Mouse (Mus musculus) retina, embryonic 14.5 days (tissue): Measurements from ENCODE around the gene Armcx5.
"Not testable (repeated sequence)": the region's sequence is repeated elsewhere in the genome, so short reads cannot be mapped to it uniquely, and the experiment has no call there.

ENCODE experiments used
- DNase-seq: peaks from one replicate; pipeline ENCODE4 v3.0.0-alpha.2; 2015; ENCODE audit warnings: low spot score

The Armcx5 gene

DNA sequence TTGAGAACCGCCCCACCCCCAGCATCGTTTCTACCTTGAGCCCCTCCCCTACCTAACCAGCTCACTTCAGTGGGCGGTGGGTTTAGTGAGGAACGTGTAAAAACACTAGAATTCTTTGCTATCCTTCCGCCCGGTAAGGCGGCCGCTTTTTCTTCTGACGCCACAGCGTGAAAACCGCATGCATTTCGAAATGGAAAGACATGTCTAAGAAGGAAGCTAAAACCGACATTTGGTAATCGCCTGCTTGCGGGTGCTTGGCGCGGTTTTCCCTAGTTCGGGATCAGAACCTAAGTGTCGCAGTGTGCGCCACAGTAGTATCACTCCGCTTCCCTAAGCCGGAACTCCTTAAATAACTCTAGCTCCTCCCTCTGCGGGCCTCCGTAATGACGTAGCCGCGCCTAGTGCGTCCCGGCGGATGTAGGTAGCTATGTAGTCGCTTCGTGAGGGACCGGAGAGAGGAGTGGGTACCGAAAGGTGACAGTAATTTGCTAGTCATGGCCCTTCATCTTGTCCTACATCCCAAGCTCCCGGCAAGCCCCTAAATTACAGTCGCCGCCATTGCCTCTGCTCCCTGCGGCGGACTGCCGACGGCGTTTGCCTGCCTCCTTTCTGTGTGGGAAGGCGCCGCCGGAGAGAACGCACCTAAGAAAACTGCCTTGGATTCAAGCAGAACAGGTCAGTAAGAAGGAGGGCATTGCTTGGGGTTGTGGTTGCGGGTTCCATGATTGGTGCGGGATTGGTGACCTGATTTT lies at the start of gene Armcx5, which contains the start of gene Gprasp1:
Gene Armcx5 (plus strand): TSS at position 430 of the 752 bp plus-strand sequence.
Gene Gprasp1 (plus strand): TSS at position 430 of the 752 bp plus-strand sequence.
- DNase-seq = peak; percentile 89

DNA sequence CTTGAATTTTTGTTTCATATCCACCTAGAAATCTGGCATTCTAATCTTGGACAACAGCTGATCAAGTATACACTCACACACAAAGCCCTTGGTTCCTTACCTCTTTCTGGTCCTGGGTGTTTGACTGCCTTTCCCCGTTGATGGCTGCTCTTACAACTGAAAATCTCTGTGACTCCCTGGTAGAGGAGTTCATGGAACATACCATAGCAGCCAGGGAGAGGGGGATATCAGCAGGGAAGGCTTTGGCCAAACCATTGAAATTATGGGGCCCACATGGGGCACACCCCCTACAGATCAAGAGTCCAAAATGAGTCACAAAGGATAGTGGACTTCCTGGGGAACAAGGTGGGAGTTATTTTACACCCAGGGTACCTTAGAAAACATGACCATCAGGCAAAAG lies 48.9 kb upstream of the Armcx5 start, which contains the start of gene Tcp11x2:
Gene Tcp11x2 (minus strand): TSS at position 158 of the 400 bp plus-strand sequence.
- no peak for DNase-seq

DNA sequence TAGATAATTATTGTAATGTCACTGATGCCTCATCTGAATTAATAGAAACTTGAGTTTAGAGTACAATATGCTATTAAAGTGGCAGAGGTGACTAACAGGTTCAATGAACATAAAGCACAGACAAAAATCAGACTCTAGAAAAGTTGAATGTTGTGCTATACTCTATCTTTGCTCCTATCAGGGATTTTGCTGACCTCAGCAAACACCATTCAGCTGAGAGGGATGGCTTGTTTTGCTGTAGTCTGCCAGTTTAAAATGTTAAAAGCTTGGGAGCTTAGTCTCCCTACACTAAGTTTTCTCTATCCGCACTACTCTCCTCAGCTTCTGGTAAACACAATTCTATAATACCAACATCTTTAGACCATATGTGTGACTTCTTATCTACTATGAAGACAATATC lies 39.4 kb upstream of the Armcx5 start:
- DNase-seq = no peak

DNA sequence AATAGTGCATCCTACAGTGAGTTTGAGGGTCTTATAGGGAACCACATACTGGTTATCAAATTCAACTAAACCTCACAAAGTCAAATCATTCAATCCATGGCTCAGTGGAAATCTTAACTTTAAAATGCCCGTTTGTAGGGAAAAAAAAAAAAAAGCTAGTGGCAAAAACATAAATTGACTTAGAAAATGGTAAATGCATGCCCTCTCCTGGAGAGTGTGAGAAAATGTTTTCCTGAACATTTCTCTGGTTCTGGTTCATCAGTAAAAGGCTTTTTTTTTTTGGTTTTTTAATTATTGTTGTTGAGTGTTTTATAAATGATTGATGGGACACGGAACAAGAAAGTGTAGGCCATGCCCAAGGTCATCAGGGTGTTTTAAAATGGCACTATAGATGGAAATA lies 38.2 kb upstream of the Armcx5 start:
- DNase-seq = no peak

DNA sequence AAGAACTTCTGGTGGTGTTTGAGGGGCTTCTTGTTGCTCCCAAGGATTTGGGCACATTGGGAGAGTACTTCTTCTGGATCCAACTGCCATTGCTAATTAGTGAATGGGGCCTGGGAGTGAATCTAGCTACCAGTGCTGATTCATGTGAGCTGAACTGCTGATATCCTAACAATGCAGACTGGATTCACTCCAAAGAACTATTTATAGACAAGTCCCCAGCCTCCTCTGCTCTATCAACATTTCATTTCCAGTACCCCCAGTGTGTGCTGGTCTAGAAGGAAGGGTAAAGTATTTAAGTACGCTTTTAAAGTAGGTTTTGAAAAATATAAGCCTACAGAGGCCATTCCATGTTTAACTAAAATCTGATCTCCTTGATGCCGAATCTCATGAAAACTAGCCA lies 29.7 kb upstream of the Armcx5 start:
- no peak for DNase-seq

DNA sequence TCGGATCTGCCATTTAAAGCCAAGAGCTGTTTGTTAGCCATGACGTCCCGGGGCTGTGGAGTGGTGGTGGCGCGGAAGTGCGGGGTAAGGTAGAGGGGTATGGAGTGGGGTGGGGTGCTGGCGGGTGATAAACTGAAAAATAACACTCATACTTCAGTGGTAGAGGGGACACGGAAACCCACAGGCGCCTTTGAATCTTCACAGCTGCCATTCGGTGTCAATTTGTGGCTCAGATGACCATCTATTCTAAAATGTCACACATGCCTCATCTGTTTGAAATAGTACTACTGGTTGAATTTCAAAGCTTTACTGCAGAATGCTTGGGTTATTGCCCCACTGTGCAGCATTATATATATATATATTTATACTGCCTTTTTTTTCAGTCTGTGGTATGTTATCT lies 17.4 kb upstream of the Armcx5 start, which contains the start of gene Tmsb15a:
Gene Tmsb15a (minus strand): TSS at position 101 of the 400 bp plus-strand sequence.
- no peak for DNase-seq

DNA sequence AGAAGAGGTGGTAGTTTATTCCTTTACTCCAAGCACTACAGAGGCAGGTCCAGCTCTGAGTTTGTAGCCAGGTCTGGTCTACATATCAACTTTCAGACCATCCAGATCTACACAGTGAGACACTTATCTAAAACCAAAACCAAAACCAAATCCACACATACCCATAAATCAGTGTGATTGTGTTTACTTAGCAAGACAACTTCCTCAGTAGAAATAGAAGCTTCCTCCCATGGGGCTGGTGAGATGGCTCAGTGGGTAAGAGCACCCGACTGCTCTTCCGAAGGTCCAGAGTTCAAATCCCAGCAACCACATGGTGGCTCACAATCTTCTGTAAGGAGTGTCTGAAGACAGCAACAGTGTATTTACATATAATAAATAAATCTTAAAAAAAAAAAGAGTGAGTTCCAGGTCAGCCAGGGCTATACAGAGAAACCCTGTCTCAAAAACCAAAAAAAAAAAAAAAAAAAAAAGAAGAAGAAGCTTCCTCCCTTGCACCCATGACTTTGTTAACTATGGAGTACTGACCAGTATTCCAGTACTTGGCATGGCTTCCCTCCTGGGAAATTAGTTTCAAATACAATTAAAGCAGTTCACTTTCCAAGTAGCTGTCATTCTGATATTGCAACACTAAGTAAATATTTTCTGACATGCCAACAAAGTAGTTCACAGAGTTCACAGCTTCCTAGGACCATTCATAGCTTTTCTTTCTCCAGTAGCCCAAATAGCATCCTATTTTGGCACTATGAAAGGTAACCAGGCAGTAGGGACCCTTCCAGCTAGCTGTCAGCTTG lies 3.6 kb upstream of the Armcx5 start:
- DNase-seq = no peak

DNA sequence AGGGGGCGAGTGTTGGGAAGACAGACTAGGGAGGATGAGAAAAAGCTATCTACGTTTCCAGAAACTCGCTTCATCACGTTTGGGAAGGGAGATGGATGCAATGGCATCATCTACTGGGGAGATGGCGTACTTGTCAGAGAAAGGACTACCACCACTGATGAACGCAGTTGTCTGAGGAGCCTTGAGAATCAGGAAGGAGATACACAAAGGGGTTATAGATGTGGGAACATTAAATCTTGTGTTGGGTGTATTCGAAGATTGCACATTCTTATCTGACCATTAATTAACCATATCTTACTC lies 473 bp downstream of the Armcx5 start:
- DNase-seq = no peak

DNA sequence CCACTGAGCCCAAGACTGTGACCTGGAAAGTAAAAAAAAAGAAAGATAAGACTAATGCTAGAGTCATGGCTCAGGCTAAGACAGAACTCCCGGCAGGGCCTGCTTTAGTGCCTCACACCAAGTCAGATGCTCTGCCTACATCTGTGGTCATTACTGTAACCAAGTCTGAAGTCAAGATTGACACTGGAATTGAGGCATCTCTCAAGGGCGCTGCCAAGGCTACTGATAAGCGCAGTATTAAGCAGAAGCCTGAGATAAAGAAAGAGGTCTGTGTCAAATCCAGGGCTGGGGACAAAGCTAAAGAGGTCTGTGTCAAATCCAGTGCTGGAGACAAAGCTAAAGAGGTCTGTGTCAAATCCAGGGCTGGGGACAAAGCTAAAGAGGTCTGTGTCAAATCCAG lies 2.8 kb downstream of the Armcx5 start:
- not testable (repeated sequence) for DNase-seq

DNA sequence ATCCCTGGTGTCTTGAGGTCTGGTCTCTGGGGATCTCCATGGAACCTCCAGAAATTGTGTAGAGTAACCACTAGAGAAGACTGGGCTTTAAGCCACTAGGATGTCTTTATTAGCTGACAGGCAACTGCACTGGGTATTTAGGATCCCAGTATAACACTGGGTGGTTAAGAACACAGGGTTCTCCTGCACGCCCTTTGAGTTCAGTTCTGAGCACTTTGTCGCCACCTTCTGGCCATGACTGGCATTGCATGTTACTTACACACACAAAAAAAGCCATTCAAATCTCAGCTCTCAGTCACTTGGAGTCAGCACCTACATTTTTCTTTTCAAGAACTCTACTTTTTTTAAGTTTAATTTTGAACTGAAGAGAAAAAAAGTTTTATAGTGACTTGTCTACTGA lies 10.3 kb downstream of the Armcx5 start:
- DNase-seq = peak; percentile 81

DNA sequence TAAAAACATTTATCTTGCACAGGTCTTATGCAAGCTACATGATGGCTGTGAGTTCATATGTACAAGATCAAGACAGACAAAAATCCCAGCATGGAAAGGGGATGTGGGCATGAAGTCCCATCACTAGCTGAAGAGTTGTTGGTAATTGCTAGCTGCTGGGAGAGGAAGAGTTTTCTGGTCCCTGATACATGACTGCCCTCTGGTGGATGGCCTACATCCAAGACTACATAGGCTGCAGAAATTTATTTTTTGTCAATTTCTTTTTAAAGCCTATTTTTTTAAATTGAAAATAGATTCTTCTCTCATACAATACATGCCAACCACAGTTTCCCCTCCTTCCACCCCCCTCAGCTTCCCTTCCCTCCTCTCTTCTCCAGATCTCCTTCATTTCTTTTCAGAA lies 19.2 kb downstream of the Armcx5 start:
- peak; percentile 61 for DNase-seq

DNA sequence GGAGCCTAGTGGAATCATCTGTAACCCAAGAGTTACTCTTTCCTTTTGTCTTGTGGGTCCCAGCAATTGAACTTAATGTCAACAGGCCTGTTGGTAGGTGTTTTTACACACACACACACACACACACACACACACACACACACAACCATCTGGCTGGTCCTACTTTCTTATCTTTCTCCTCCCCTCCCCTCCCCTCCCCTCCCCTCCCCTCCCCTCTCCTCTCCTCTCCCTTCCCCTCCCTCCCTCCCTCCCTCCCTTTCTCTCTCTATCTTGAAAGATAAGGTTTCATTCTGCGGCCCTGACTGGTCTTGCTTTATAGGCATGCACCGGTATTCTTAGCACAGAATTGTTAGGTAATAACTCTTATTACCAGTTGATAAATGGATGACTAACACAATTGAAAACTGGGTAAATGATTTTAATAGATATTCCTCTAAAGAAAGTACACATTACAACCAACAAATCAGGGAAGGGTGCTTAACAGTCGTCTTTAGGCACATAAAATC lies 25.6 kb downstream of the Armcx5 start:
- no peak for DNase-seq

DNA sequence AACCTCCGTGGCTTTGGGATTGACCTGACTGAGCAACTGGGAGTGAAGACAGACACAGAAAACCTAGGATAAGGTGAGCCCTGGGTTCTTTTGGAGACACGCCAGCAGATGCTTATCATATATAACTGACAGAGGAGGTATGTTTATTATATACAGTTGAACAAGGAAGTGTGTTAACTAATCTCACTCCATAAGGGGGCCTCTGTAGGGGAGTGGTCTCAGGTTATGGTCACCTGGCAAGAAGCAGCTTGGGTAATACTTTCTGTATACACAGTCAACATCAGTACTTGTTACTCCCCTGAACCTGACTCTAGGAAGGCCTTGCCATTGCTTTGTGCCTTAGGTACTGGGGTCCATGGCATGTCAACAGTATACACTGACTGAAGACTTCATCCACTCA lies 26.0 kb downstream of the Armcx5 start:
- DNase-seq = no peak

DNA sequence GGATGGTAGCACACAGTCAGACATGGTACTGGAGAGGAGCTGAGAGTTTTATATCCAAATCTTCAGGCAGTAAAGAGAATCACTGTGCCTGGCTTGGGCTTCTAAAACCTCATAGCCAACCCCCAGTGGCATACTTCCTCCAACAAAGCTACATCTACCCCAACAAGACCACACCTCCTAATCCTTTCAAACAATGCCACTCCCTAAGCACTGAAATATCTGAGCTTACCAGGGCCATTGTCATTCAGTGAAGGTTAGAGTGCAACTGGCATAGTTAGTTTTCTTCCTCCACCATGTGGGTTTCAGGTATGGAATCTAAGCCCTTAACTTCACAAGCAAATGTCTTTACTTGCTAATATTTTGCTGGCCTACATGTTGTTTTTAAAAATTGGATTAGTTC lies 49.0 kb downstream of the Armcx5 start:
- DNase-seq = no peak

DNA sequence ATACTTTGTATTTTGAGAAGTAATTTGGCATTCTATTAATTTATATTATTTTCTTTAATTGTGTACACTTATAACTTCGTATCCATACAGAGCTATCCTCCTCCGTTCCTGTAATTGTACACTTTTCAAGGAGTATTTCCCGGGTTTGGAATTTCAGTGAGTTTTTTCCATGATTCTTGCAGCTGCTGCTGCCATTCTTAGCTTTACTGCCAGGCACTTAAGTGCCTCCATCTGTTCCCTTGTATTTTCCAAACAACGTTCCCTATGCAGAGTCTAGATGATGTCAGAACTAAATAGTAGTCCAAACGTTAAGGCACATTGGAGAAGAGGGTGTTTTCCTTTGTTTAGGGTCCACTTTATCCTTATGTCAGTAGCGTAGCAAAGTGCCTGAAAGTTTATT lies 49.8 kb downstream of the Armcx5 start:
- no peak for DNase-seq

DNA sequence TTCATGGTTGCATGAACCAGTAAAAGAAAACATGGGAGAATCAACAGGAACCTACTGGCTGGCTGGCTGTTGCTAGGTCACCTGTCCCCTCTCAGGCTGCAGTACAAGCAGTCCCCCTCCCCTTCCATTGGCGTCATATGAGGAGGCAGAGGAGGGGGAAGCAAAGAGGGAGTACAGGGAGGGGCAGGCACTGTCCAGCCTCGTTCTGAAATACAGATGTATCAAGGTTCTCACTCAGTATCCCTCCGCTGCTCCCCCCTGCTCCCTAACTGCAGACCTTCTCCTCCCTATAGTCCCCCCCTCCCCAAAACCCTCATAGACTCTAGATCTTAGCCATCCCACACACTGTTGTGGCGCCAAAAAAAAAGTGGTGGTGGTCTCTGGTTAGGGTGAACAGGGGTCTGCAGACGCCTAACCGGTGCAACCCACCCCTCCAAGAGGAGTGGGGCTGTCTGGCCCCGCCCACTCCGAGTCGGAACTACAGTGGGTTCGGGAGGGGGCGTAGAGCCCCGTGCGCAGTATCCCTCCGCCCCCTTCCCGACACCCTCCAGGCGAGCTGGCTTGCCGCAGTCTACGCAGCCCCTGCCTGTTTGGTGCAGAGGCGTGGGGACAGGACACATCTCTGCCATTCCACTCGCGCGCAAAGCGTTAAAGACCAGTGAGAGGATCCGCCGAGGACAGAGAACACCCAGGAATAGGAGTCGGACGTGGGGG lies 53.2 kb downstream of the Armcx5 start:
- peak; percentile 70 for DNase-seq

DNA sequence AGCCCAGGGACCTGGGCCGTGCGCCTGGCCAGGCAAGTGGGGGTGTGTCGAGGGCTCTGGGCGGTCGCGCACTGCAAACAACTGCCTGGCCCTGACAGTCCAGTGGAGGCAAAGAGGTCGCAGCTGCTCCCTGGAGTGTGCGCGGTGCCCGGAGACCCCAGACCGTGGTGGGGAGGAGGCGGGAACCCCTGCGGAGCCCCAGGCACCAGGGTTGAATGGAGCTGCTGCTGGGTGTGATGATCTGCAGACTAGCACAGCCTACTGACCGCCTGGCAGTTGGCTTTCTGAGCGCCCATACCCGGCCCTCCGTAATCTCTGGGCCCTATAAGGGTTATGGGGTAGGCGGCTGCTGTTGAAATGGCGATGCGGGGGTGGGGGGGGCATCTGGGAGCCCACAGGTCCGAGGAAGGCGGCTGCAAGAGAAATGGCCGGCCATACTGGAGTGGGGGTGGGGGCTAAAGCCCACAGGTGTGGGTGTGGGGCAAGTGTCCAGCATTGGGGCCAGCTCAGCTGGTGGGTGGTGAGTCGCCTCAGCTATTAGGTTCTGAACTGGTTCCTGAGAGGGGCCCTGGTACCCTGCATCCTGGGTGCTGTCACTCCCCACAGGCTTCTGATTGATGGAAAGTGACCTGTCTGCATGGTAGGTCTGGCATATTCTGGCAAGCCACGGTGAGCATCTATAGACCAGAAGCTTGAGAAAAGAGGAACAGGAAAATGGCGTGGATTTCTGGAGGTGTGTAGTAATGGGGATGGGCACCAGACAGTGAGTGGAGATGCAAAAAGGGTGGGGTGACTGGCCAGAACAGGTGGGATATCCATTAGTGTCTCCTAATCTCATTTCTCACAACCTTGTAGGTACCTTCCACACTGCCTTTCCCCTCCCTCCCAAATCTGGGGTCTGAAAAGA lies 54.0 kb downstream of the Armcx5 start:
- peak; percentile 17 for DNase-seq
